In the genomic region with DNA sequence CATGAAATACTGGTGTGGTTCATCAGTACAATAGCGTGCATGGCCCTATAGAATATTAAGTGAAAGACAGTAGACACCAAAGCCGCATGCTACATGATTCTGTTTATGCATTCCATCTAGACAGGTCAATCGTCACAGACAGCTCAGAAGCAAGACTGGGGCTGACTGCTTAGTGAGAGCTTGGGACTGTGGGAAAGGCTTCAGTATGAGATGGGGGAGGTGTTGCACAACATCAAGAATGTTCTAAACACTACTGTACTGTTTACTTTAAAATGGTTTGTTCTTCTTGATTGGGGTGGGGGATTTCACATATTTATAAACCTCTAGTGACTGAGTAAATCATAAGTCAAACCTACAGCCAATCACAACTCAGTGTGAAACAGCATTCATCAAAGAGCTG, we compare ENCODE assay signal across 20 mouse cellular contexts.
DNase-seq lines count a peak whose midpoint lies in the region; ATAC-seq and TF ChIP-seq lines count a peak whose summit lies in the region.
"Had no signal": no experiment of that assay in that cellular context is flagged by ENCODE, and none has a peak within 500 bp of the region (broad histone marks: within the 10 kb centered on the region; RNA-seq: fewer than 3 reads in every experiment).

No protein-coding gene starts in this region.

- no peak for TF ChIP-seq CTCF in intestine, postnatal 0 days (IDR thresholded peaks at IDR 0.05; ENCODE audit: low read depth)
- TF ChIP-seq CTCF in lung, adult 2 months (IDR thresholded peaks at IDR 0.05; ENCODE audit: insufficient read depth, low read length): no peak

- TF ChIP-seq POLR2A in lung, adult 2 months (IDR thresholded peaks at IDR 0.05; ENCODE audit: borderline replicate concordance, extremely low read depth, low read depth, low read length): no peak

- H3K4me3 ChIP-seq in intestine, embryonic 15.5 days (replicated peaks): no peak overlapping the region
- H3K4me3 ChIP-seq in intestine, postnatal 0 days (ENCODE audit: low read depth, low read length): no peak overlapping the region
- H3K4me3 ChIP-seq in lung, embryonic 15.5 days: no peak overlapping the region
- H3K4me3 ChIP-seq in lung, adult 2 months (replicated peaks; ENCODE audit: extremely low read depth, low read depth, low read length): no peak overlapping the region
- H3K4me3 ChIP-seq: embryonic facial prominence, embryonic 13.5 days; forebrain, embryonic 12.5 days; heart, embryonic 13.5 days had no signal

- DNase-seq in lung, adult 2 months: no peak
- DNase-seq in lung, postnatal 10 days: peak; percentile 43
- DNase-seq in adipocyte (ENCODE audit: low spot score): no peak
- no peak for DNase-seq in kidney, postnatal 10 days
- DNase-seq: adrenal gland, adult 2 months; adrenal gland, postnatal 25 days; cerebellum, adult 18-20 months; cerebellum, adult 9-11 months; cerebellum, postnatal 36 days; forebrain, postnatal 0 days; gastrocnemius, postnatal 14 days; heart, postnatal 36 days had no signal

- H3K27me3 ChIP-seq in intestine, embryonic 15.5 days (replicated peaks): no peaks in the 10 kb centered on the region
- no peaks in the 10 kb centered on the region for H3K27me3 ChIP-seq in intestine, postnatal 0 days (replicated peaks; ENCODE audit: control insufficient read depth, insufficient read depth, low read length)
- no peaks in the 10 kb centered on the region for H3K27me3 ChIP-seq in lung, embryonic 15.5 days
- H3K27me3 ChIP-seq: embryonic facial prominence, embryonic 13.5 days; forebrain, embryonic 12.5 days; heart, embryonic 13.5 days; Patski had no signal

- H3K4me2 ChIP-seq in intestine, embryonic 15.5 days (replicated peaks): no peak overlapping the region
- no peak overlapping the region for H3K4me2 ChIP-seq in intestine, postnatal 0 days (replicated peaks; ENCODE audit: low read depth)
- H3K4me2 ChIP-seq in lung, embryonic 15.5 days: no peak overlapping the region
- H3K4me2 ChIP-seq: embryonic facial prominence, embryonic 13.5 days; forebrain, embryonic 12.5 days; heart, embryonic 13.5 days had no signal

- no peak overlapping the region for H3K9ac ChIP-seq in intestine, embryonic 15.5 days
- no peak overlapping the region for H3K9ac ChIP-seq in intestine, postnatal 0 days (ENCODE audit: low read depth, low read length)
- no peak overlapping the region for H3K9ac ChIP-seq in lung, embryonic 15.5 days
- H3K9ac ChIP-seq: embryonic facial prominence, embryonic 13.5 days; forebrain, embryonic 12.5 days; forebrain, postnatal 0 days; heart, embryonic 13.5 days had no signal

- peak; percentile 49; the same call in 1 of the 2 replicates for ATAC-seq in intestine, embryonic 15.5 days
- no peak for ATAC-seq in intestine, postnatal 0 days
- peak; percentile 69; the same call in 1 of the 2 replicates for ATAC-seq in lung, embryonic 15.5 days (ENCODE audit: borderline replicate concordance, extremely low read depth, low FRiP score, low TSS enrichment)
- ATAC-seq: activated CD4-positive, CD25-positive, alpha-beta regulatory T cell, adult 4 months; Patski had no signal

- H3K9me3 ChIP-seq in intestine, embryonic 15.5 days: no peaks in the 10 kb centered on the region
- H3K9me3 ChIP-seq in intestine, postnatal 0 days (ENCODE audit: control insufficient read depth): no peaks in the 10 kb centered on the region
- no peaks in the 10 kb centered on the region for H3K9me3 ChIP-seq in lung, embryonic 15.5 days
- H3K9me3 ChIP-seq: embryonic facial prominence, embryonic 13.5 days; forebrain, embryonic 12.5 days; heart, embryonic 13.5 days had no signal

- H3K4me1 ChIP-seq in intestine, embryonic 15.5 days (replicated peaks): 0 out of 2 replicates have a peak, but pooled peaks cover 3% of the 10 kb centered on the region
- H3K4me1 ChIP-seq in intestine, postnatal 0 days (replicated peaks; ENCODE audit: control insufficient read depth, insufficient read depth, low read length): no peaks in the 10 kb centered on the region
- peaks cover 10% of the 10 kb centered on the region; the same call in 1 of the 2 replicates for H3K4me1 ChIP-seq in lung, embryonic 15.5 days
- no peaks in the 10 kb centered on the region; the same call in 1 of the 2 replicates for H3K4me1 ChIP-seq in lung, adult 2 months (ENCODE audit: control insufficient read depth, insufficient read depth, low read length)
- H3K4me1 ChIP-seq: forebrain, embryonic 12.5 days; heart, embryonic 13.5 days had no signal

- no peaks in the 10 kb centered on the region for H3K36me3 ChIP-seq in intestine, embryonic 15.5 days
- peaks cover 4% of the 10 kb centered on the region; the same call in 1 of the 2 replicates for H3K36me3 ChIP-seq in intestine, postnatal 0 days (ENCODE audit: control insufficient read depth, insufficient read depth)
- no peaks in the 10 kb centered on the region for H3K36me3 ChIP-seq in lung, embryonic 15.5 days
- H3K36me3 ChIP-seq: embryonic facial prominence, embryonic 13.5 days; forebrain, embryonic 12.5 days; heart, embryonic 13.5 days had no signal

- H3K27ac ChIP-seq in intestine, embryonic 15.5 days: no peak overlapping the region
- H3K27ac ChIP-seq in intestine, postnatal 0 days (ENCODE audit: low read depth, low read length): no peak overlapping the region
- no peak overlapping the region for H3K27ac ChIP-seq in lung, embryonic 15.5 days
- H3K27ac ChIP-seq: embryonic facial prominence, embryonic 13.5 days; forebrain, embryonic 12.5 days; heart, embryonic 13.5 days had no signal

- WGBS in intestine, embryonic 15.5 days: 58% methylated on average over 3 of the region's 3 CpGs
- WGBS in intestine, postnatal 0 days: 74% methylated on average over 3 of the region's 3 CpGs
- 37% methylated on average over 3 of the region's 3 CpGs for WGBS in lung, embryonic 15.5 days
- 50% methylated on average over 3 of the region's 3 CpGs for WGBS in lung, adult 2 months
